Mouse (Mus musculus): Measurements from ENCODE around the gene Usp32.
"Not testable (repeated sequence)": the region's sequence is repeated elsewhere in the genome, so short reads cannot be mapped to it uniquely, and the experiment has no call there.

The Usp32 gene

GRCm38 (mm10) chr11:85139581-85140540, at the start of gene Usp32:
Usp32 (minus strand) TSS chr11:85140161.
- peak; percentile 88 to 97 for DNase-seq (ENCODE audit: low spot score in 2 of 2)

GRCm38 (mm10) chr11:85189110-85189509, 49.1 kb upstream of the Usp32 start:
- no peak for DNase-seq (ENCODE audit: low spot score in 2 of 2)

GRCm38 (mm10) chr11:85184839-85185238, 44.9 kb upstream of the Usp32 start:
- DNase-seq (ENCODE audit: low spot score in 2 of 2): no peak

- DNase-seq (ENCODE audit: low spot score in 2 of 2): peak; percentile 67 to 81
Measured at GRCm38 (mm10) chr11:85184082-85184481, 44.1 kb upstream of the Usp32 start.

- DNase-seq (ENCODE audit: low spot score in 2 of 2): no peak
Measured at GRCm38 (mm10) chr11:85183284-85183779, 43.4 kb upstream of the Usp32 start.

GRCm38 (mm10) chr11:85182617-85183283, 42.8 kb upstream of the Usp32 start:
- DNase-seq (ENCODE audit: low spot score in 2 of 2): peak; percentile 76 to 83

GRCm38 (mm10) chr11:85178413-85178812, 38.5 kb upstream of the Usp32 start:
- DNase-seq (ENCODE audit: low spot score in 2 of 2): no peak

- no peak for DNase-seq (ENCODE audit: low spot score in 2 of 2)
Measured at GRCm38 (mm10) chr11:85177761-85178160, 37.8 kb upstream of the Usp32 start.

- no peak for DNase-seq (ENCODE audit: low spot score in 2 of 2)
Measured at GRCm38 (mm10) chr11:85175941-85176340, 36.0 kb upstream of the Usp32 start.

GRCm38 (mm10) chr11:85170833-85171232, 30.9 kb upstream of the Usp32 start:
- DNase-seq (ENCODE audit: low spot score in 2 of 2): no peak

- peak; percentile 93 to 98 for DNase-seq (ENCODE audit: low spot score in 2 of 2)
Measured at GRCm38 (mm10) chr11:85170058-85170740, 30.2 kb upstream of the Usp32 start, which contains the start of gene 1700125H20Rik. 1700125H20Rik (plus strand) TSS chr11:85170404.

- DNase-seq (ENCODE audit: low spot score in 2 of 2): no peak
Measured at GRCm38 (mm10) chr11:85167503-85167902, 27.5 kb upstream of the Usp32 start.

- DNase-seq (ENCODE audit: low spot score in 2 of 2): no peak
Measured at GRCm38 (mm10) chr11:85164371-85164770, 24.4 kb upstream of the Usp32 start.

- not testable (repeated sequence) for DNase-seq (ENCODE audit: low spot score in 2 of 2)
Measured at GRCm38 (mm10) chr11:85163014-85163413, 23.1 kb upstream of the Usp32 start.

- no peak for DNase-seq (ENCODE audit: low spot score in 2 of 2)
Measured at GRCm38 (mm10) chr11:85157301-85157700, 17.3 kb upstream of the Usp32 start.

GRCm38 (mm10) chr11:85152256-85152930, 12.4 kb upstream of the Usp32 start:
- no peak for DNase-seq (ENCODE audit: low spot score in 2 of 2)

GRCm38 (mm10) chr11:85138776-85139474, 1.0 kb downstream of the Usp32 start:
- peak; percentile 22 to 51 for DNase-seq (ENCODE audit: low spot score in 2 of 2)

- no peak for DNase-seq (ENCODE audit: low spot score in 2 of 2)
Measured at GRCm38 (mm10) chr11:85131542-85131941, 8.4 kb downstream of the Usp32 start.

GRCm38 (mm10) chr11:85128883-85129282, 11.1 kb downstream of the Usp32 start:
- no peak for DNase-seq (ENCODE audit: low spot score in 2 of 2)

- no peak for DNase-seq (ENCODE audit: low spot score in 2 of 2)
Measured at GRCm38 (mm10) chr11:85126257-85127102, 13.5 kb downstream of the Usp32 start.

All from spleen, postnatal 10 days (tissue).